Mouse (Mus musculus): ENCODE measurements around the gene Camsap1. TPM values are rescaled to one million over a fixed set of nuclear protein-coding genes. Genes with fewer than 3 reads are reported as not detected.

Camsap1 gene
- polyA plus RNA-seq, 1 experiment from 2014 or later: 7.3 TPM

DNA sequence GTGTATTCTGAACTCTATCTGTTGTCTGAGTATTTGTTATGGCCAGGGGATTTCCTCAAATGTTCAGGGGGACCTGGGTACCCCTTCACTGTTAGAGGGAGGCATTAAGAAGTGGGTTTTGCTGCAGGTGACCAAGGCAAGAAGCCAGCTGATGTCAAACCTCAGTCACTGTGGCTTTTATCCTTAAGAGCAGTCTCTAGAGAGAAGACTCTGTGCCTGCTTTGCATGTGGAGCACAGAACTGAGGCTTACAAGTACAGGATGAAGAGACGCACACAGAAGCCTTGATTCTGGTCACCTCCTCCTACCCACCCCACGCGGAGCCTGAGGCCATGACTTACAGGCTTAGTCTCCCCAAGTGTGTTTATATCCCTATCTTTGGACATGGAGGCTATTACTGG, 33.8 kb downstream of the Camsap1 start:
- Histone ChIP-seq H3K27me3 (ENCODE audit: control insufficient read depth, insufficient read depth, low read length) (no peaks in the 10 kb centered on the region), H3K9ac (ENCODE audit: low read length) (no peak overlapping the region), H3K27ac (ENCODE audit: low read length) (no peak overlapping the region), H3K36me3 (ENCODE audit: control insufficient read depth, insufficient read depth, low read length) (no peaks in the 10 kb centered on the region), H3K4me1 (ENCODE audit: control insufficient read depth, insufficient read depth, low read length) (no peaks in the 10 kb centered on the region), H3K4me3 (replicated peaks; ENCODE audit: low read length) (no peak overlapping the region), H3K9me3 (replicated peaks; ENCODE audit: control insufficient read depth, low read length) (no peaks in the 10 kb centered on the region), H3K4me2 (ENCODE audit: low read depth, low read length) (no peak overlapping the region)
- 92% methylated on average over 3 of the region's 3 CpGs for WGBS
- no peak for ATAC-seq (ENCODE audit: insufficient read depth, low FRiP score)

DNA sequence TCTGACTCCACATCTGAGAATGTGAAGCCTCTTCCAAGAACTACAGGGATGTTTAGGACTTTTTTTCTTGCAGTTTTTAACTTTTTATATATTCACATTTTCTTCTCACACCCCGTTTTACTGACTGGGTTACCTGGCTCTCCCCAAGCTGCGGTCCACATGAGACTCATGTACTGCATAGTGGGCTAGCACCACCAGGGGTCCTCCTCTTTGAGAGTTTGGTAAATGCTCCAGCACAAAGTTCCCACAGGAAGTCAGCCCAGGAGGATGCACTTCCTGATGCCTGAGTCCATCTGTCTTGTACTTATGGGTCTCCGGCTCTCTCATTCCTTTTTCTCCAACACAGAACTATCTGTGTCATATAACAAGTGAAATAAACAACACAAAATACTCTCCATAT, 35.1 kb downstream of the Camsap1 start:
- no peaks in the 10 kb centered on the region for H3K9me3 ChIP-seq (replicated peaks; ENCODE audit: control insufficient read depth, low read length)
- no peak overlapping the region for H3K27ac ChIP-seq (ENCODE audit: low read length)
- no peak overlapping the region for H3K4me3 ChIP-seq (replicated peaks; ENCODE audit: low read length)
- H3K4me2 ChIP-seq (ENCODE audit: low read depth, low read length): no peak overlapping the region
- H3K4me1 ChIP-seq (ENCODE audit: control insufficient read depth, insufficient read depth, low read length): no peaks in the 10 kb centered on the region
- H3K9ac ChIP-seq (ENCODE audit: low read length): no peak overlapping the region
- H3K27me3 ChIP-seq (ENCODE audit: control insufficient read depth, insufficient read depth, low read length): no peaks in the 10 kb centered on the region
- 86% methylated on average over 3 of the region's 3 CpGs for WGBS
- H3K36me3 ChIP-seq (ENCODE audit: control insufficient read depth, insufficient read depth, low read length): no peaks in the 10 kb centered on the region
- no peak for ATAC-seq (ENCODE audit: insufficient read depth, low FRiP score)

- H3K4me2 ChIP-seq (ENCODE audit: low read depth, low read length): no peak overlapping the region
- H3K9ac ChIP-seq (ENCODE audit: low read length): no peak overlapping the region
- H3K4me3 ChIP-seq (replicated peaks; ENCODE audit: low read length): no peak overlapping the region
- peaks cover 16% of the 10 kb centered on the region; the same call in 1 of the 2 replicates for H3K36me3 ChIP-seq (ENCODE audit: control insufficient read depth, insufficient read depth, low read length)
- no peak for ATAC-seq (ENCODE audit: insufficient read depth, low FRiP score)
- H3K4me1 ChIP-seq (ENCODE audit: control insufficient read depth, insufficient read depth, low read length): no peaks in the 10 kb centered on the region
- WGBS: 87% methylated on average over 2 of the region's 2 CpGs
- H3K27ac ChIP-seq (ENCODE audit: low read length): no peak overlapping the region
- no peaks in the 10 kb centered on the region for H3K27me3 ChIP-seq (ENCODE audit: control insufficient read depth, insufficient read depth, low read length)
- no peaks in the 10 kb centered on the region for H3K9me3 ChIP-seq (replicated peaks; ENCODE audit: control insufficient read depth, low read length)
Observed at GRCm38 (mm10) chr2:25943822-25944221, 39.3 kb downstream of the Camsap1 start.

DNA sequence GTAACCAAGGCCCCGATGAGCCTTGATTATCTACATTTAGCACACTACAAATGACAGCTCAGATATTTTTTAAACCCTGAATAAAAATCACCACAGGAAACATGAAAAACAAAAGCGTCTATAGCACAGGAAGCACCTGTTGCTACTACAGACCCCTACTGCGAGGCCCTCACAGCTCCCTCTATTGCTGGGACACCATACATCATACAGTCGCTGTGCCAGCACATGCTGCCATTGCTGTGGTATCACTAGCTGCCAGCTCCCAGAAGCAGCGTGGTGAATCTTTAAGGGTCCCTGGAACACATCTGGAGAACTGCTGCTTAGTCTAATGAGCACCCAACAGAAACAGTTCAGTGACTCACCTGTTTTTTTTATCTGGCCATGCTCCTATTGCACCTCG, 42.6 kb downstream of the Camsap1 start:
- Histone ChIP-seq H3K4me1 (ENCODE audit: control insufficient read depth, insufficient read depth, low read length) (no peaks in the 10 kb centered on the region), H3K4me3 (replicated peaks; ENCODE audit: low read length) (no peak overlapping the region), H3K9ac (ENCODE audit: low read length) (no peak overlapping the region), H3K9me3 (replicated peaks; ENCODE audit: control insufficient read depth, low read length) (no peaks in the 10 kb centered on the region), H3K27ac (ENCODE audit: low read length) (no peak overlapping the region), H3K4me2 (ENCODE audit: low read depth, low read length) (no peak overlapping the region), H3K36me3 (ENCODE audit: control insufficient read depth, insufficient read depth, low read length) (peaks cover 16% of the 10 kb centered on the region; the same call in 1 of the 2 replicates), H3K27me3 (ENCODE audit: control insufficient read depth, insufficient read depth, low read length) (no peaks in the 10 kb centered on the region)
- ATAC-seq (ENCODE audit: insufficient read depth, low FRiP score): no peak
- 80% methylated on average over 6 of the region's 6 CpGs for WGBS

- no peaks in the 10 kb centered on the region for H3K4me1 ChIP-seq (ENCODE audit: control insufficient read depth, insufficient read depth, low read length)
- no peak overlapping the region for H3K4me3 ChIP-seq (replicated peaks; ENCODE audit: low read length)
- no peak for ATAC-seq (ENCODE audit: insufficient read depth, low FRiP score)
- H3K27me3 ChIP-seq (ENCODE audit: control insufficient read depth, insufficient read depth, low read length): no peaks in the 10 kb centered on the region
- peaks cover 13% of the 10 kb centered on the region for H3K36me3 ChIP-seq (ENCODE audit: control insufficient read depth, insufficient read depth, low read length)
- H3K4me2 ChIP-seq (ENCODE audit: low read depth, low read length): no peak overlapping the region
- H3K9me3 ChIP-seq (replicated peaks; ENCODE audit: control insufficient read depth, low read length): no peaks in the 10 kb centered on the region
- WGBS: 77% methylated on average over 6 of the region's 6 CpGs
- H3K9ac ChIP-seq (ENCODE audit: low read length): no peak overlapping the region
- no peak overlapping the region for H3K27ac ChIP-seq (ENCODE audit: low read length)
Observed at GRCm38 (mm10) chr2:25931249-25931859, 51.7 kb downstream of the Camsap1 start.

DNA sequence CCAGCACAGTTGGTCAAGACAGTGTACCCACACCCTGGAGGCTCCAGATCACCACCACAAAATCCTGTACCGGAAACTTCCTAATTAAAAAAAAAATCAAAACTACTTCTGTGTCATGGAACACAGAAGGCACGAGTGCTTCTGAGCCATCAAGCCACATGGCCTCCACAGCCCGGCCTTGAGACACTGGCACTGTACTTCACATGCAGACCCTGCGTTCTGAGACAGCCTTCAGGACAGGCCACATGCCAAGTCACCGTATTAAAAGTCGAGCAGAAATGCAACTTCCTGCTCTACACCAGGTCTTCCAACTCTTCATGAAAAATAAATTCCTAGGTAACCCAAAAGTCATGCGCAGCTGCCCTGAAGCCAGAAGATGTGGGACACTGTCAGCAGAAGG, 55.3 kb downstream of the Camsap1 start:
- Histone ChIP-seq H3K27me3 (ENCODE audit: control insufficient read depth, insufficient read depth, low read length) (no peaks in the 10 kb centered on the region), H3K27ac (ENCODE audit: low read length) (no peak overlapping the region), H3K4me2 (ENCODE audit: low read depth, low read length) (no peak overlapping the region), H3K9me3 (replicated peaks; ENCODE audit: control insufficient read depth, low read length) (no peaks in the 10 kb centered on the region), H3K4me3 (replicated peaks; ENCODE audit: low read length) (no peak overlapping the region), H3K9ac (ENCODE audit: low read length) (no peak overlapping the region), H3K36me3 (ENCODE audit: control insufficient read depth, insufficient read depth, low read length) (peaks cover 11% of the 10 kb centered on the region), H3K4me1 (ENCODE audit: control insufficient read depth, insufficient read depth, low read length) (no peaks in the 10 kb centered on the region)
- no peak for ATAC-seq (ENCODE audit: insufficient read depth, low FRiP score)
- WGBS: 90% methylated on average over 7 of the region's 7 CpGs

GRCm38 (mm10) chr2:25924934-25925333, 58.1 kb downstream of the Camsap1 start:
- Histone ChIP-seq H3K36me3 (ENCODE audit: control insufficient read depth, insufficient read depth, low read length) (peaks cover 5% of the 10 kb centered on the region; the same call in 1 of the 2 replicates), H3K27ac (ENCODE audit: low read length) (no peak overlapping the region), H3K27me3 (ENCODE audit: control insufficient read depth, insufficient read depth, low read length) (no peaks in the 10 kb centered on the region), H3K9me3 (replicated peaks; ENCODE audit: control insufficient read depth, low read length) (no peaks in the 10 kb centered on the region), H3K4me3 (replicated peaks; ENCODE audit: low read length) (no peak overlapping the region), H3K9ac (ENCODE audit: low read length) (no peak overlapping the region), H3K4me1 (ENCODE audit: control insufficient read depth, insufficient read depth, low read length) (no peaks in the 10 kb centered on the region), H3K4me2 (ENCODE audit: low read depth, low read length) (no peak overlapping the region)
- no peak for ATAC-seq (ENCODE audit: insufficient read depth, low FRiP score)
- 71% methylated on average over 4 of the region's 4 CpGs for WGBS

DNA sequence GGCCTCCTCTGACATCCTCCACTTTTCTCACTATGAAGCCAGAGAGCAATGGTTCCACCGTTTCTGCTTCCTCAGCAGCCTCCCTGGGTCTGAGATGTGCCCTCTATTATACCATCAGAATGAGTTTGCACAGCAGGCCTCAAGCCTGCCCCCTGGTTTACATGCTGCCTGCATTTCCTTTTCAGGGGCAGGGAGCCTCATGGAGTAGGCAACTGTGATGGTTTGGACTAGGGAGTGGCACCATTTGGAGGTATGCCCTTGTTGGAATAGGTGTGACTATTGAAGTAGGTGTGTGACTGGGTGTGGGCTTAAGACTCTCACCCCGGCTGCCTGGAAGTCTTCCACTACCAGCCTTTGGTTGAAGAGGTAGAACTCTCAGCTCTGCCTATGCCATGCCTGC, 59.3 kb downstream of the Camsap1 start:
- no peaks in the 10 kb centered on the region for H3K4me1 ChIP-seq (ENCODE audit: control insufficient read depth, insufficient read depth, low read length)
- no peaks in the 10 kb centered on the region for H3K9me3 ChIP-seq (replicated peaks; ENCODE audit: control insufficient read depth, low read length)
- peaks cover 5% of the 10 kb centered on the region; the same call in 1 of the 2 replicates for H3K36me3 ChIP-seq (ENCODE audit: control insufficient read depth, insufficient read depth, low read length)
- H3K27me3 ChIP-seq (ENCODE audit: control insufficient read depth, insufficient read depth, low read length): no peaks in the 10 kb centered on the region
- H3K4me2 ChIP-seq (ENCODE audit: low read depth, low read length): no peak overlapping the region
- H3K9ac ChIP-seq (ENCODE audit: low read length): no peak overlapping the region
- no peak overlapping the region for H3K27ac ChIP-seq (ENCODE audit: low read length)
- ATAC-seq (ENCODE audit: insufficient read depth, low FRiP score): peak; percentile 52
- 65% methylated on average over 2 of the region's 2 CpGs for WGBS
- H3K4me3 ChIP-seq (replicated peaks; ENCODE audit: low read length): no peak overlapping the region

DNA sequence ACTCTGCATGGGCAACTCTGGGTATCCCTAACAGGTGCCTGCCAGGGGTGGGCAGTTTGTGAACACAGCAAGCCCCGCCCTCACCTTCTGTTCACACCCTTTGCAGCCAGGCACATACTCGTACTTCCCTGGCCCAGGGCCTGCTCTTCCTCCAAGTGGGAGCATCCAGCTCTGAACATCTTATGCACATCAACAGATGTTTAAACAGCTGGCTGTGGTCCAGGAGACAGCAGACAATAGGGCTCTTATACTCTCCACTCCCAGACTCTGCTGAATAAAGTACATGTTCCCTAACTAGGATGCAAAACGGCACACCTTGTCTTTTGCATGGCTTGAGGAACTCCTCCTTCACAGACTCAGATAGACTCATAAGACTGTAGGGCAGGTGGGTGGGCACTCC, 63.1 kb downstream of the Camsap1 start:
- Histone ChIP-seq H3K9me3 (replicated peaks; ENCODE audit: control insufficient read depth, low read length) (no peaks in the 10 kb centered on the region), H3K4me3 (replicated peaks; ENCODE audit: low read length) (no peak overlapping the region), H3K27me3 (ENCODE audit: control insufficient read depth, insufficient read depth, low read length) (no peaks in the 10 kb centered on the region), H3K4me2 (ENCODE audit: low read depth, low read length) (no peak overlapping the region), H3K36me3 (ENCODE audit: control insufficient read depth, insufficient read depth, low read length) (no peaks in the 10 kb centered on the region), H3K4me1 (ENCODE audit: control insufficient read depth, insufficient read depth, low read length) (no peaks in the 10 kb centered on the region), H3K27ac (ENCODE audit: low read length) (no peak overlapping the region), H3K9ac (ENCODE audit: low read length) (no peak overlapping the region)
- 42% methylated on average over 3 of the region's 3 CpGs for WGBS
- no peak for ATAC-seq (ENCODE audit: insufficient read depth, low FRiP score)
